In genomic region chr6:87850900-87851614, GRCm38 (mm10) we compare ENCODE assay signal across 8 mouse cellular contexts. TPM values are rescaled to one million over a fixed set of nuclear protein-coding genes. Genes with fewer than 3 reads are reported as not detected.
DNase-seq lines count a peak whose midpoint lies in the region; ATAC-seq and TF ChIP-seq lines count a peak whose summit lies in the region.

Cnbp (minus strand) TSS chr6:87851106.

- in situ Hi-C loops in Patski (cut with MboI; ENCODE audit: low pct_unique_long_range_greater_than_20kb), result loop anchor here (5.0 kb wide), 1 partner anchor 36 kb away; the partner anchor contains the start of gene Copg1

- POLR2A ChIA-PET in Patski (lab: Charles Lee), result no interaction called here

- peaks cover 34% of the 10 kb centered on the region for H3K4me1 ChIP-seq in hindbrain, embryonic 14.5 days (replicated peaks; ENCODE audit: control insufficient read depth, insufficient read depth, low read length)

- peaks cover 12% of the 10 kb centered on the region for H3K36me3 ChIP-seq in hindbrain, embryonic 14.5 days (replicated peaks; ENCODE audit: control insufficient read depth, insufficient read depth)

- H3K27me3 ChIP-seq in Patski, result no peaks in the 10 kb centered on the region
- no peaks in the 10 kb centered on the region for H3K27me3 ChIP-seq in hindbrain, embryonic 14.5 days (ENCODE audit: control insufficient read depth, insufficient read depth, low read length)

- H3K9ac ChIP-seq in hindbrain, embryonic 14.5 days, result peak within 1 kb of the TSS; percentile 89

- DNase-seq in Patski (ENCODE audit: low read depth, low spot score), result peak; percentile 74
- peak; percentile 99 for DNase-seq in cerebellum, postnatal 14 days
- peak; percentile 90 to 94 for DNase-seq in frontal cortex, postnatal 25 days (ENCODE audit: low spot score in 2 of 2)
- peak; percentile 99 for DNase-seq in hindbrain, embryonic 14.5 days (ENCODE audit: low spot score)
- peak; percentile 95 to 97 for DNase-seq in layer of hippocampus, postnatal 36 days
- DNase-seq in lung, postnatal 36 days, result peak; percentile 97
- DNase-seq in retina, postnatal 1 day, result peak; percentile 98
- peak; percentile 92 to 93 for DNase-seq in urinary bladder, adult 18-20 months (ENCODE audit: low spot score in 2 of 2)

- WGBS in hindbrain, embryonic 14.5 days, result under 1% methylated on average over 55 of the region's 55 CpGs

- CTCF ChIA-PET in Patski (lab: Charles Lee), result no interaction called here

- peak within 1 kb of the TSS; percentile 85 for H3K4me2 ChIP-seq in hindbrain, embryonic 14.5 days (replicated peaks)

- H3K27ac ChIP-seq in hindbrain, embryonic 14.5 days, result peak within 1 kb of the TSS; percentile 92

- no peaks in the 10 kb centered on the region for H3K9me3 ChIP-seq in hindbrain, embryonic 14.5 days (ENCODE audit: control insufficient read depth, low read length)

- peak within 1 kb of the TSS; percentile 98 for H3K4me3 ChIP-seq in hindbrain, embryonic 14.5 days (replicated peaks; ENCODE audit: low read length)

- no peak for TF ChIP-seq CTCF in Patski (IDR thresholded peaks at IDR 0.05)

- ATAC-seq in Patski, result peak; percentile 98
- peak; percentile 98 for ATAC-seq in hindbrain, embryonic 14.5 days (ENCODE audit: low FRiP score)

RNA-seq across cellular contexts. Expression of gene Cnbp, which starts in this region (rescaled TPM):
- polyA plus RNA-seq in Patski (2021), result 364 TPM
- 541 and 555 TPM in 2 replicates for polyA plus RNA-seq in hindbrain, embryonic 14.5 days (2014; fragmentation: Nextera tagmentation; extraction: Ambion mirVana)
- 100 to 1,000 TPM; 254 to 269 TPM for total RNA-seq in layer of hippocampus, postnatal 36 days (2021)

Comparison
In these comparisons a context has a peak if more than half of its experiments do, and no peak if none do; other contexts are left out.
1. Peak in every context shown above with its lines: DNase-seq, ATAC-seq, H3K4me3 ChIP-seq and H3K27ac ChIP-seq.